Mouse (Mus musculus) hindbrain, embryonic 15.5 days (tissue): ENCODE data around the gene Abl1. TPM values are rescaled to one million over a fixed set of nuclear protein-coding genes. Genes with fewer than 3 reads are reported as not detected.
A peak's percentile ranks its signal among the peaks of the same experiment; 100 is the strongest.
"Not testable (repeated sequence)": the region's sequence is repeated elsewhere in the genome, so short reads cannot be mapped to it uniquely, and the experiment has no call there.

Experiments used
- ATAC-seq: fragments of 200-750 bp; cut with Nextera tagmentation; 2 replicates; pipeline ENCODE4 v1.8.0; 2017; ENCODE audit warnings: low read depth, moderate number of reproducible peaks, moderate TSS enrichment; ENCODE audit not compliant: low FRiP score
- H3K27ac ChIP-seq: fragments of 300-500 bp; sonication (generic); replicated peaks from 2 replicates; pipeline ENCODE4 v1.5.1; 2015; ENCODE audit warnings: mild to moderate bottlenecking, inconsistent platforms
- H3K27me3 ChIP-seq: fragments of 300-500 bp; sonication (generic); 2 replicates; pipeline ENCODE4 v1.6.1; 2015; ENCODE audit warnings: control low read depth, inconsistent platforms
- H3K36me3 ChIP-seq: fragments of 300-500 bp; sonication (generic); 2 replicates; pipeline ENCODE4 v1.6.1; 2015; ENCODE audit warnings: control low read depth, inconsistent platforms
- H3K4me1 ChIP-seq: fragments of 300-500 bp; sonication (generic); replicated peaks from 2 replicates; pipeline ENCODE4 v1.6.1; 2015; ENCODE audit warnings: control low read depth, inconsistent platforms
- H3K4me2 ChIP-seq: fragments of 300-500 bp; sonication (generic); 2 replicates; pipeline ENCODE4 v1.6.1; 2015; ENCODE audit warnings: moderate library complexity, mild to moderate bottlenecking, inconsistent platforms
- H3K4me3 ChIP-seq: fragments of 300-500 bp; sonication (generic); 2 replicates; pipeline ENCODE4 v1.5.1; 2015; ENCODE audit warnings: mild to moderate bottlenecking, inconsistent platforms
- H3K9ac ChIP-seq: fragments of 300-500 bp; sonication (generic); 2 replicates; pipeline ENCODE4 v1.6.1; 2015; ENCODE audit warnings: inconsistent platforms
- H3K9me3 ChIP-seq: fragments of 300-500 bp; sonication (generic); 2 replicates; pipeline ENCODE4 v1.6.1; 2016; ENCODE audit warnings: control low read depth, inconsistent platforms
- WGBS: fragments of 180-500 bp; shearing (Covaris S2); methylation state at CpG from one replicate; pipeline ENCODE4 v1.1.7; 2015; 5-methylcytosine and 5-hydroxymethylcytosine counted together
- polyA plus RNA-seq: library from polyadenylated mRNA; unstranded; fragments of >200 nt; fragmentation: Nextera tagmentation; extraction: Ambion mirVana; gene quantifications from 2 replicates; pipeline ENCODE4 v1.2.1, GENCODE M21; 2015

The Abl1 gene
- polyA plus RNA-seq, 1 experiment from 2014 or later, result 18.1 TPM

GRCm38 (mm10) chr2:31662939-31663803, 25.0 kb upstream of the Abl1 start:
- H3K9me3 ChIP-seq, result no peaks in the 10 kb centered on the region
- WGBS, result 78% methylated on average over 8 of the region's 8 CpGs
- H3K27me3 ChIP-seq, result peaks cover 65% of the 10 kb centered on the region
- no peaks in the 10 kb centered on the region for H3K36me3 ChIP-seq
- no peak overlapping the region for H3K4me3 ChIP-seq
- no peaks in the 10 kb centered on the region for H3K4me1 ChIP-seq
- no peak overlapping the region for H3K9ac ChIP-seq
- H3K27ac ChIP-seq, result no peak overlapping the region
- no peak for ATAC-seq
- no peak overlapping the region for H3K4me2 ChIP-seq

- H3K4me3 ChIP-seq, result no peak overlapping the region
- H3K36me3 ChIP-seq, result no peaks in the 10 kb centered on the region
- WGBS, result 88% methylated on average over 1 of the region's 1 CpGs
- no peak overlapping the region for H3K9ac ChIP-seq
- H3K9me3 ChIP-seq, result no peaks in the 10 kb centered on the region
- peaks cover 58% of the 10 kb centered on the region for H3K27me3 ChIP-seq
- H3K27ac ChIP-seq, result no peak overlapping the region
- H3K4me1 ChIP-seq, result no peaks in the 10 kb centered on the region
- H3K4me2 ChIP-seq, result no peak overlapping the region
- no peak for ATAC-seq
Observed at GRCm38 (mm10) chr2:31663804-31664180, 24.4 kb upstream of the Abl1 start.

GRCm38 (mm10) chr2:31667332-31667731, 20.8 kb upstream of the Abl1 start:
- Histone ChIP-seq H3K27me3 (peaks cover 37% of the 10 kb centered on the region), H3K4me1 (peaks cover 12% of the 10 kb centered on the region), H3K9ac (no peak overlapping the region), H3K36me3 (no peaks in the 10 kb centered on the region), H3K27ac (no peak overlapping the region), H3K4me3 (no peak overlapping the region), H3K4me2 (no peak overlapping the region), H3K9me3 (no peaks in the 10 kb centered on the region)
- 31% methylated on average over 4 of the region's 4 CpGs for WGBS
- ATAC-seq, result no peak

GRCm38 (mm10) chr2:31670551-31671035, 17.6 kb upstream of the Abl1 start, which contains the start of gene Exosc2:
Gene Exosc2 (plus strand): TSS chr2:31670715.
- peak within 1 kb of the TSS; percentile 94 for H3K4me2 ChIP-seq
- no peaks in the 10 kb centered on the region for H3K9me3 ChIP-seq
- H3K9ac ChIP-seq, result peak within 1 kb of the TSS; percentile 68
- WGBS, result under 1% methylated on average over 27 of the region's 27 CpGs
- H3K27me3 ChIP-seq, result peaks cover 13% of the 10 kb centered on the region; the same call in 1 of the 2 replicates
- peak within 1 kb of the TSS; percentile 64 for H3K4me3 ChIP-seq
- peaks cover 17% of the 10 kb centered on the region for H3K36me3 ChIP-seq
- H3K4me1 ChIP-seq, result peaks cover 13% of the 10 kb centered on the region
- peak; percentile 98 for ATAC-seq
- H3K27ac ChIP-seq, result peak within 1 kb of the TSS; percentile 59

- no peak for ATAC-seq
- H3K27ac ChIP-seq, result no peak overlapping the region
- WGBS, result 94% methylated on average over 6 of the region's 6 CpGs
- no peaks in the 10 kb centered on the region for H3K27me3 ChIP-seq
- H3K4me3 ChIP-seq, result no peak overlapping the region
- H3K9me3 ChIP-seq, result no peaks in the 10 kb centered on the region
- no peaks in the 10 kb centered on the region for H3K4me1 ChIP-seq
- no peak overlapping the region for H3K9ac ChIP-seq
- peaks cover 57% of the 10 kb centered on the region for H3K36me3 ChIP-seq
- no peak overlapping the region for H3K4me2 ChIP-seq
Observed at GRCm38 (mm10) chr2:31678641-31679040, 9.5 kb upstream of the Abl1 start.

- H3K27ac ChIP-seq, H3K27me3 ChIP-seq, H3K9ac ChIP-seq, H3K4me2 ChIP-seq, H3K4me1 ChIP-seq, ATAC-seq, H3K4me3 ChIP-seq, H3K9me3 ChIP-seq: not testable (repeated sequence)
- H3K36me3 ChIP-seq, result peaks cover 35% of the 10 kb centered on the region
- 86% methylated on average over 15 of the region's 15 CpGs for WGBS
Observed at GRCm38 (mm10) chr2:31681051-31681707, 7.0 kb upstream of the Abl1 start.

GRCm38 (mm10) chr2:31681731-31682235, 6.4 kb upstream of the Abl1 start:
- no peak overlapping the region for H3K9ac ChIP-seq
- H3K27me3 ChIP-seq, result no peaks in the 10 kb centered on the region
- peaks cover 30% of the 10 kb centered on the region for H3K36me3 ChIP-seq
- 83% methylated on average over 6 of the region's 6 CpGs for WGBS
- no peak overlapping the region for H3K4me2 ChIP-seq
- H3K9me3 ChIP-seq, result no peaks in the 10 kb centered on the region
- no peak for ATAC-seq
- H3K27ac ChIP-seq, result no peak overlapping the region
- no peaks in the 10 kb centered on the region for H3K4me1 ChIP-seq
- H3K4me3 ChIP-seq, result no peak overlapping the region

- H3K9me3 ChIP-seq, result no peaks in the 10 kb centered on the region
- peaks cover 7% of the 10 kb centered on the region; the same call in 1 of the 2 replicates for H3K4me1 ChIP-seq
- H3K27me3 ChIP-seq, result no peaks in the 10 kb centered on the region
- 28% methylated on average over 2 of the region's 2 CpGs for WGBS
- H3K36me3 ChIP-seq, result peaks cover 20% of the 10 kb centered on the region
- no peak overlapping the region for H3K4me3 ChIP-seq
- no peak for ATAC-seq
- 0 out of 2 replicates have a peak overlapping the region, but pooled peaks have one; percentile 36 for H3K27ac ChIP-seq
- no peak overlapping the region for H3K4me2 ChIP-seq
- no peak overlapping the region for H3K9ac ChIP-seq
Observed at GRCm38 (mm10) chr2:31683666-31684065, 4.5 kb upstream of the Abl1 start.

GRCm38 (mm10) chr2:31689045-31689444, 869 bp downstream of the Abl1 start:
- under 1% methylated on average over 12 of the region's 12 CpGs for WGBS
- H3K27me3 ChIP-seq, result no peaks in the 10 kb centered on the region

GRCm38 (mm10) chr2:31690063-31690462, 1.9 kb downstream of the Abl1 start:
- WGBS, result 66% methylated on average over 3 of the region's 3 CpGs
- H3K9ac ChIP-seq, result 0 out of 2 replicates have a peak overlapping the region, but pooled peaks have one; percentile 84

More at GRCm38 (mm10) chr2:31689045-31689444, 869 bp downstream of the Abl1 start:
- H3K9ac ChIP-seq, result peak overlapping the region; percentile 84
- H3K4me2 ChIP-seq, result peak overlapping the region; percentile 77
- H3K9me3 ChIP-seq, result no peaks in the 10 kb centered on the region
- H3K36me3 ChIP-seq, result no peaks in the 10 kb centered on the region
- ATAC-seq, result no peak
- peaks cover 51% of the 10 kb centered on the region for H3K4me1 ChIP-seq
- peak overlapping the region; percentile 96 for H3K27ac ChIP-seq
- H3K4me3 ChIP-seq, result peak overlapping the region; percentile 88

GRCm38 (mm10) chr2:31698209-31698608, 10.0 kb downstream of the Abl1 start:
- Histone ChIP-seq H3K36me3 (peaks cover 16% of the 10 kb centered on the region; the same call in 1 of the 2 replicates), H3K4me1 (peaks cover 7% of the 10 kb centered on the region; the same call in 1 of the 2 replicates), H3K27ac (no peak overlapping the region), H3K4me3 (no peak overlapping the region), H3K9me3 (no peaks in the 10 kb centered on the region), H3K9ac (no peak overlapping the region), H3K27me3 (no peaks in the 10 kb centered on the region), H3K4me2 (no peak overlapping the region)
- no peak for ATAC-seq

More at GRCm38 (mm10) chr2:31690063-31690462, 1.9 kb downstream of the Abl1 start:
- no peak overlapping the region for H3K27ac ChIP-seq
- peak overlapping the region; percentile 88 for H3K4me3 ChIP-seq
- H3K27me3 ChIP-seq, result no peaks in the 10 kb centered on the region
- no peaks in the 10 kb centered on the region for H3K9me3 ChIP-seq
- H3K4me1 ChIP-seq, result peaks cover 51% of the 10 kb centered on the region
- no peaks in the 10 kb centered on the region for H3K36me3 ChIP-seq
- ATAC-seq, result no peak
- peak overlapping the region; percentile 77 for H3K4me2 ChIP-seq
